Mouse (Mus musculus) megakaryocyte progenitor cell, adult 5-6 weeks (primary cell): ENCODE results near the gene Sytl3. TPM values are rescaled to one million over a fixed set of nuclear protein-coding genes. Genes with fewer than 3 reads are reported as not detected.

Source experiments
- ATAC-seq: replicated peaks from 2 replicates; pipeline ENCODE4 v1.8.0; 2016; ENCODE audit warnings: mild to moderate bottlenecking, moderate TSS enrichment, inconsistent platforms; ENCODE audit not compliant: poor library complexity
- total RNA-seq, 2 experiments: library from RNA; stranded (forward) in 1 of 2; stranded (reverse) in 1 of 2; fragments of 157-497, 149-512 nt in 1 of 2; fragments of 200-1000 nt in 1 of 2; gene quantifications; 2 replicates each; pipeline versions ENCODE4 v1.2.3 to v1.2.4; 2015 to 2017

Sytl3 gene
- total RNA-seq, 2 experiments from 2014 or later = 0.30 TPM; not detected in 1

GRCm38 (mm10) chr17:6748779-6749464 lies 90.0 kb downstream of the Sytl3 start:
- ATAC-seq = no peak

GRCm38 (mm10) chr17:6751221-6751859 lies 92.4 kb downstream of the Sytl3 start:
- ATAC-seq = no peak

GRCm38 (mm10) chr17:6752375-6752774 lies 93.5 kb downstream of the Sytl3 start:
- no peak for ATAC-seq

GRCm38 (mm10) chr17:6755176-6755575 lies 96.3 kb downstream of the Sytl3 start:
- no peak for ATAC-seq

GRCm38 (mm10) chr17:6755873-6756272 lies 97.0 kb downstream of the Sytl3 start:
- no peak for ATAC-seq

- no peak for ATAC-seq
Measured at GRCm38 (mm10) chr17:6757902-6758301, 99.0 kb downstream of the Sytl3 start.

GRCm38 (mm10) chr17:6758845-6759244 lies 100.0 kb downstream of the Sytl3 start:
- ATAC-seq = no peak

GRCm38 (mm10) chr17:6759717-6760292 lies 100.9 kb downstream of the Sytl3 start:
- no peak for ATAC-seq

GRCm38 (mm10) chr17:6763513-6764226 lies 104.8 kb downstream of the Sytl3 start:
- ATAC-seq = peak; percentile 40

GRCm38 (mm10) chr17:6764227-6764593 lies 105.3 kb downstream of the Sytl3 start:
- ATAC-seq = 0 out of 2 replicates have a peak, but pooled peaks have one; percentile 13

- ATAC-seq = no peak
Measured at GRCm38 (mm10) chr17:6764730-6765129, 105.8 kb downstream of the Sytl3 start.

- ATAC-seq = no peak
Measured at GRCm38 (mm10) chr17:6765886-6766285, 107.0 kb downstream of the Sytl3 start.

- ATAC-seq = no peak
Measured at GRCm38 (mm10) chr17:6766823-6767222, 107.9 kb downstream of the Sytl3 start.

GRCm38 (mm10) chr17:6767771-6768170 lies 108.9 kb downstream of the Sytl3 start:
- no peak for ATAC-seq

GRCm38 (mm10) chr17:6768301-6768788 lies 109.5 kb downstream of the Sytl3 start:
- ATAC-seq = no peak

- ATAC-seq = peak; percentile 24; the same call in 1 of the 2 replicates
Measured at GRCm38 (mm10) chr17:6769602-6770001, 110.7 kb downstream of the Sytl3 start.

- ATAC-seq = no peak
Measured at GRCm38 (mm10) chr17:6771661-6772489, 113.0 kb downstream of the Sytl3 start.

- no peak for ATAC-seq
Measured at GRCm38 (mm10) chr17:6772490-6772773, 113.5 kb downstream of the Sytl3 start.

GRCm38 (mm10) chr17:6773249-6773966 lies 114.5 kb downstream of the Sytl3 start:
- peak; percentile 54 for ATAC-seq

- no peak for ATAC-seq
Measured at GRCm38 (mm10) chr17:6775221-6775620, 116.3 kb downstream of the Sytl3 start.
